13 mouse cellular contexts compared by ENCODE assay signal in the genomic region with DNA sequence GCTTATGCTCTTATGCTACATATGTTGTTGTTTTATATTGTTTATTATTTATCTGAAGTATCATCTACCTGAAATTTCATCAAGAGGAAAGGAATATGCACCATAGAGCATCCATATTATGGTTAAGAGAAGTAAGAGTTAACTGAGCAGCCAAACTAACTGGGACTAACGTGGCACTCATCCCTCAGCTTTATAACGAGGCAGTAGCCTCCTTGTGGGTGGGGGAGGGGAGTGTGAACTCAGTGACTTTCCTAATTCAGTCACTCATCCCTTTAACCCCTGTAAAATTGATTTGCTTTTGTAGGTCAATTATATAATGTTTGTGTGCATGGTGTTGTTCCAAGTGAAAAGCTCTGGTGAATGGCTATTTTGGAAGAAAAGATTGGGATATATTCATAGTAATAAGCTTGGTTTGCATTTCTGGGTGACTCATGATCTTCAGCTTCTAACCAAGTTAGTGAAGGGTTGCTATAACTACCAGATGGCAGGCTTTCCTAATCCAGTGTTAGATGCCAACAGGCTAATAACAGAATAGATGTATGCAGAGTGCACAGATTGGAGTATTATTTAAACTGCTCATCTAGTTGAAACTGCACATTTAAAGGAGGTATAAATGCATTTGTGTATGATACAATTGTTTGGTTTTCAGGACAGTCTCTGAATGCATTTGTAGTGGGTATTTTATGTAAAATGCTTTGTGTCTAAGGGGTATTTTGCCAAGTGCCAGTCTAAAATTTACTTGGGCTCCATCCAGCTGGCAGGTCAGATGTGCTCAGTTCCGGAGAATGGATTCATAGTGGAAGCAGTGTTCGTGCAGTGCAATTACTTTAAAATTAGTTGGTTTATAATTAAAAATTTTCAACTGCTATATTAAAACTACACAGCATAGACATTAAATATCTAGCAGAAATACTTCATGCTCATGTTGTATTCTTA. TPM values are rescaled to one million over a fixed set of nuclear protein-coding genes. Genes with fewer than 3 reads are reported as not detected.
DNase-seq lines count a peak whose midpoint lies in the region; ATAC-seq and TF ChIP-seq lines count a peak whose summit lies in the region.
"Had no signal": no experiment of that assay in that cellular context is flagged by ENCODE, and none has a peak within 500 bp of the region (broad histone marks: within the 10 kb centered on the region; RNA-seq: fewer than 3 reads in every experiment).

No protein-coding gene starts in this region.

- no peak for TF ChIP-seq POLR2A in olfactory bulb, adult 2 months (IDR thresholded peaks at IDR 0.05; ENCODE audit: insufficient read depth, low read depth, low read length)

- peak; percentile 79 for ATAC-seq in hindbrain, embryonic 16.5 days
- ATAC-seq in hindbrain, embryonic 11.5 days (ENCODE audit: low FRiP score) = no peak
- ATAC-seq in neural tube, embryonic 15.5 days (ENCODE audit: low FRiP score) = no peak

- no peak overlapping the region for H3K9ac ChIP-seq in hindbrain, embryonic 16.5 days (ENCODE audit: low read depth, low read length)
- no peak overlapping the region for H3K9ac ChIP-seq in hindbrain, embryonic 11.5 days (ENCODE audit: low read depth, low read length)
- H3K9ac ChIP-seq in neural tube, embryonic 15.5 days (replicated peaks) = no peak overlapping the region
- H3K9ac ChIP-seq: liver, embryonic 13.5 days had no signal

- H3K4me1 ChIP-seq in hindbrain, embryonic 16.5 days (ENCODE audit: control insufficient read depth, insufficient read depth, low read depth, low read length) = peaks cover 12% of the 10 kb centered on the region
- no peaks in the 10 kb centered on the region for H3K4me1 ChIP-seq in hindbrain, embryonic 11.5 days (replicated peaks; ENCODE audit: control insufficient read depth, insufficient read depth, low read length)
- peaks cover 10% of the 10 kb centered on the region; the same call in 1 of the 2 replicates for H3K4me1 ChIP-seq in neural tube, embryonic 15.5 days
- peaks cover 18% of the 10 kb centered on the region for H3K4me1 ChIP-seq in olfactory bulb, adult 2 months (ENCODE audit: control insufficient read depth, insufficient read depth, low read length)

- H3K9me3 ChIP-seq in hindbrain, embryonic 16.5 days (ENCODE audit: control insufficient read depth, low read length) = no peaks in the 10 kb centered on the region
- H3K9me3 ChIP-seq in hindbrain, embryonic 11.5 days (ENCODE audit: control insufficient read depth, low read length) = no peaks in the 10 kb centered on the region
- H3K9me3 ChIP-seq in neural tube, embryonic 15.5 days (replicated peaks) = no peaks in the 10 kb centered on the region
- H3K9me3 ChIP-seq: G1E; liver, embryonic 13.5 days; megakaryocyte, embryonic 14.5 days had no signal

- H3K27me3 ChIP-seq in hindbrain, embryonic 16.5 days (replicated peaks; ENCODE audit: control insufficient read depth, insufficient read depth, low read length) = no peaks in the 10 kb centered on the region
- no peaks in the 10 kb centered on the region for H3K27me3 ChIP-seq in hindbrain, embryonic 11.5 days (ENCODE audit: control insufficient read depth, insufficient read depth, low read length)
- H3K27me3 ChIP-seq in neural tube, embryonic 15.5 days (replicated peaks) = no peaks in the 10 kb centered on the region
- H3K27me3 ChIP-seq: liver, embryonic 13.5 days; megakaryocyte, embryonic 14.5 days had no signal

- H3K4me3 ChIP-seq in hindbrain, embryonic 16.5 days (ENCODE audit: low read length) = no peak overlapping the region
- no peak overlapping the region for H3K4me3 ChIP-seq in hindbrain, embryonic 11.5 days (ENCODE audit: low read depth, low read length)
- H3K4me3 ChIP-seq in neural tube, embryonic 15.5 days (replicated peaks) = no peak overlapping the region
- H3K4me3 ChIP-seq in olfactory bulb, adult 2 months (ENCODE audit: insufficient read depth, low read depth, low read length) = no peak overlapping the region
- H3K4me3 ChIP-seq: heart, adult 2 months; liver, embryonic 13.5 days; megakaryocyte, embryonic 14.5 days had no signal

- no peaks in the 10 kb centered on the region for H3K36me3 ChIP-seq in hindbrain, embryonic 16.5 days (ENCODE audit: control insufficient read depth, insufficient read depth, low read length)
- no peaks in the 10 kb centered on the region for H3K36me3 ChIP-seq in hindbrain, embryonic 11.5 days (ENCODE audit: control insufficient read depth, insufficient read depth, low read length)
- H3K36me3 ChIP-seq in neural tube, embryonic 15.5 days = no peaks in the 10 kb centered on the region
- H3K36me3 ChIP-seq: liver, embryonic 13.5 days had no signal

- no peak for DNase-seq in hindbrain, embryonic 11.5 days (ENCODE audit: low spot score)
- no peak for DNase-seq in neural tube, embryonic 10.5 days (ENCODE audit: extremely low spot score, low spot score)
- peak; percentile 68 for DNase-seq in cerebellum, adult 8-10 months
- no peak for DNase-seq in kidney, adult 8-10 months
- no peak for DNase-seq in urinary bladder, postnatal 10 days (ENCODE audit: low spot score)
- DNase-seq: heart, adult 2 months; liver, embryonic 13.5 days had no signal

- WGBS in hindbrain, embryonic 16.5 days = 26% methylated on average over 4 of the region's 4 CpGs
- 62% methylated on average over 4 of the region's 4 CpGs for whole genome bisulfite sequencing in hindbrain, embryonic 11.5 days
- WGBS in neural tube, embryonic 15.5 days = 37% methylated on average over 4 of the region's 4 CpGs
- 5% methylated on average over 4 of the region's 4 CpGs for whole genome bisulfite sequencing in olfactory bulb, adult 2 months

- H3K27ac ChIP-seq in hindbrain, embryonic 16.5 days (ENCODE audit: low read depth, low read length) = no peak overlapping the region; the same call in 1 of the 2 replicates
- no peak overlapping the region for H3K27ac ChIP-seq in hindbrain, embryonic 11.5 days (ENCODE audit: low read depth, low read length)
- H3K27ac ChIP-seq in neural tube, embryonic 15.5 days (replicated peaks) = peak overlapping the region; percentile 28; the same call in 1 of the 2 replicates
- H3K27ac ChIP-seq in olfactory bulb, adult 2 months (ENCODE audit: insufficient read depth, low read depth, low read length) = peak overlapping the region; percentile 75
- H3K27ac ChIP-seq: heart, adult 2 months; kidney, postnatal 0 days had no signal

- no peak overlapping the region for H3K4me2 ChIP-seq in hindbrain, embryonic 16.5 days (ENCODE audit: low read length)
- H3K4me2 ChIP-seq in hindbrain, embryonic 11.5 days (replicated peaks; ENCODE audit: low read depth, low read length) = no peak overlapping the region
- H3K4me2 ChIP-seq in neural tube, embryonic 15.5 days = no peak overlapping the region
- H3K4me2 ChIP-seq: liver, embryonic 13.5 days had no signal

- no peak for TF ChIP-seq CTCF in olfactory bulb, adult 2 months (IDR thresholded peaks at IDR 0.05; ENCODE audit: insufficient read depth, low read depth, low read length)

RNA-seq across cellular contexts. Expression of a gene that starts 25.3 kb away (rescaled TPM):
- 48.5 and 51.6 TPM in 2 replicates for polyA plus RNA-seq in hindbrain, embryonic 16.5 days (2015; fragmentation: Nextera tagmentation; extraction: Ambion mirVana)
- 46.6 and 51.6 TPM in 2 replicates for polyA plus RNA-seq in hindbrain, embryonic 11.5 days (2014; fragmentation: Nextera tagmentation; extraction: Ambion mirVana)
- polyA plus RNA-seq in neural tube, embryonic 15.5 days (2015; fragmentation: Nextera tagmentation; extraction: Ambion mirVana) = 40.2 and 50.1 TPM in 2 replicates
- not detected in 2 replicates for polyA plus RNA-seq in olfactory bulb, adult 2 months (2012; ENCODE audit: insufficient read depth, insufficient read length, low replicate concordance, missing spikeins)

Comparison
In these comparisons a context has a peak if more than half of its experiments do, and no peak if none do; other contexts are left out.
1. H3K27ac ChIP-seq: peak in neural tube, embryonic 15.5 days (single experiment) and olfactory bulb, adult 2 months (single experiment); none in hindbrain, embryonic 16.5 days (single experiment) and hindbrain, embryonic 11.5 days (single experiment).